Mouse (Mus musculus) kidney, postnatal 0 days (tissue): ENCODE measurements around the gene Mitf. TPM values are rescaled to one million over a fixed set of nuclear protein-coding genes. Genes with fewer than 3 reads are reported as not detected.

Source experiments
- ATAC-seq: fragments of 200-750 bp; cut with Nextera tagmentation; replicated peaks from 2 replicates; pipeline ENCODE4 v1.8.0; 2017; ENCODE audit warnings: low read depth, moderate number of reproducible peaks, moderate TSS enrichment, moderate library complexity; ENCODE audit not compliant: low FRiP score
- DNase-seq: peaks from one replicate; pipeline ENCODE4 v3.0.0-alpha.2; 2016; ENCODE audit warnings: low spot score
- H3K27ac ChIP-seq: fragments of 300-500 bp; sonication (generic); 2 replicates; pipeline ENCODE4 v1.5.1; 2014; ENCODE audit warnings: mild to moderate bottlenecking
- H3K27me3 ChIP-seq: fragments of 300-500 bp; sonication (generic); 2 replicates; pipeline ENCODE4 v1.6.1; 2014; ENCODE audit warnings: low read length, mixed read lengths; ENCODE audit not compliant: insufficient read depth
- H3K36me3 ChIP-seq: fragments of 300-500 bp; sonication (generic); 2 replicates; pipeline ENCODE4 v1.6.1; 2014; ENCODE audit warnings: low read length, mixed read lengths; ENCODE audit not compliant: insufficient read depth
- H3K4me1 ChIP-seq: fragments of 300-500 bp; sonication (generic); replicated peaks from 2 replicates; pipeline ENCODE4 v1.6.1; 2014; ENCODE audit warnings: antibody characterized with exemption, low read length, mixed read lengths; ENCODE audit not compliant: insufficient read depth
- H3K4me2 ChIP-seq: fragments of 300-500 bp; sonication (generic); 2 replicates; pipeline ENCODE4 v1.6.1; 2014; ENCODE audit warnings: mild to moderate bottlenecking, low read length, moderate library complexity, mixed read lengths
- H3K4me3 ChIP-seq: fragments of 300-500 bp; sonication (generic); replicated peaks from 2 replicates; pipeline ENCODE4 v1.5.1; 2014; ENCODE audit warnings: low read depth, low read length
- H3K9ac ChIP-seq: fragments of 300-500 bp; sonication (generic); 2 replicates; pipeline ENCODE4 v1.6.1; 2014; ENCODE audit warnings: low read depth, low read length
- H3K9me3 ChIP-seq: fragments of 300-500 bp; sonication (generic); replicated peaks from 2 replicates; pipeline ENCODE4 v1.6.1; 2016; ENCODE audit warnings: low read length, inconsistent platforms, mixed read lengths
- CTCF ChIP-seq: IDR thresholded peaks from 2 replicates; pipeline ENCODE4 v1.5.1; 2016; ENCODE audit warnings: antibody characterized with exemption, low read depth, mild to moderate bottlenecking, moderate library complexity
- WGBS: fragments of 180-500 bp; shearing (Covaris S2); extraction: QIAGEN DNeasy Blood & Tissue Kit; methylation state at CpG from one replicate; pipeline ENCODE4 v1.1.7; 2014; 5-methylcytosine and 5-hydroxymethylcytosine counted together
- polyA plus RNA-seq: library from polyadenylated mRNA; unstranded; fragments of >200 nt; fragmentation: Nextera tagmentation; extraction: Ambion mirVana; gene quantifications from 2 replicates; pipeline ENCODE4 v1.2.1, GENCODE M21; 2015

The Mitf gene
- polyA plus RNA-seq, 1 experiment from 2014 or later: 6.8 TPM

- Histone ChIP-seq H3K4me1 (peaks cover 4% of the 10 kb centered on the region; the same call in 1 of the 2 replicates), H3K27ac (no peak overlapping the region), H3K27me3 (no peaks in the 10 kb centered on the region), H3K4me3 (no peak overlapping the region), H3K36me3 (no peaks in the 10 kb centered on the region), H3K9ac (no peak overlapping the region), H3K9me3 (no peaks in the 10 kb centered on the region), H3K4me2 (no peak overlapping the region)
- no peak for TF ChIP-seq CTCF
- DNase-seq: no peak
- WGBS: 75% methylated on average over 5 of the region's 5 CpGs
- no peak for ATAC-seq
Measured at GRCm38 (mm10) chr6:97880363-97880762, 73.5 kb downstream of the Mitf start.

- peaks cover 4% of the 10 kb centered on the region; the same call in 1 of the 2 replicates for H3K4me1 ChIP-seq
- H3K9ac ChIP-seq: no peak overlapping the region
- 26% methylated on average over 3 of the region's 3 CpGs for WGBS
- H3K36me3 ChIP-seq: no peaks in the 10 kb centered on the region
- ATAC-seq: no peak
- H3K4me2 ChIP-seq: no peak overlapping the region
- peak; percentile 18 for DNase-seq
- no peak overlapping the region for H3K27ac ChIP-seq
- no peak for TF ChIP-seq CTCF
- H3K4me3 ChIP-seq: no peak overlapping the region
- no peaks in the 10 kb centered on the region for H3K27me3 ChIP-seq
- H3K9me3 ChIP-seq: no peaks in the 10 kb centered on the region
Measured at GRCm38 (mm10) chr6:97881935-97882334, 75.1 kb downstream of the Mitf start.

- no peak for ATAC-seq
- no peak for TF ChIP-seq CTCF
Measured at GRCm38 (mm10) chr6:97882931-97883330, 76.1 kb downstream of the Mitf start.

GRCm38 (mm10) chr6:97883496-97883895 is 76.6 kb downstream of the Mitf start:
- H3K9me3 ChIP-seq: no peaks in the 10 kb centered on the region
- H3K27me3 ChIP-seq: no peaks in the 10 kb centered on the region
- no peak overlapping the region for H3K4me3 ChIP-seq
- no peak for TF ChIP-seq CTCF
- no peak overlapping the region for H3K9ac ChIP-seq
- H3K36me3 ChIP-seq: no peaks in the 10 kb centered on the region
- H3K27ac ChIP-seq: 0 out of 2 replicates have a peak overlapping the region, but pooled peaks have one; percentile 32
- ATAC-seq (no peak), DNase-seq (peak; percentile 18)
- H3K4me1 ChIP-seq: peaks cover 4% of the 10 kb centered on the region; the same call in 1 of the 2 replicates
- 42% methylated on average over 2 of the region's 2 CpGs for WGBS
- no peak overlapping the region for H3K4me2 ChIP-seq

More at GRCm38 (mm10) chr6:97882931-97883330, 76.1 kb downstream of the Mitf start:
- Histone ChIP-seq H3K9ac (no peak overlapping the region), H3K4me3 (no peak overlapping the region), H3K4me1 (peaks cover 4% of the 10 kb centered on the region; the same call in 1 of the 2 replicates), H3K9me3 (no peaks in the 10 kb centered on the region), H3K4me2 (no peak overlapping the region), H3K27me3 (no peaks in the 10 kb centered on the region), H3K27ac (no peak overlapping the region), H3K36me3 (no peaks in the 10 kb centered on the region)
- WGBS: 86% methylated on average over 8 of the region's 8 CpGs
- no peak for DNase-seq

GRCm38 (mm10) chr6:97884971-97885370 is 78.1 kb downstream of the Mitf start:
- Histone ChIP-seq H3K9me3 (no peaks in the 10 kb centered on the region), H3K9ac (no peak overlapping the region), H3K4me1 (peaks cover 4% of the 10 kb centered on the region; the same call in 1 of the 2 replicates), H3K36me3 (no peaks in the 10 kb centered on the region), H3K27me3 (no peaks in the 10 kb centered on the region), H3K4me3 (no peak overlapping the region), H3K4me2 (no peak overlapping the region), H3K27ac (no peak overlapping the region)
- TF ChIP-seq CTCF: no peak
- DNase-seq (no peak), ATAC-seq (no peak)
- 82% methylated on average over 4 of the region's 4 CpGs for WGBS

- TF ChIP-seq CTCF: no peak
- Histone ChIP-seq H3K4me3 (no peak overlapping the region), H3K9ac (no peak overlapping the region), H3K27ac (no peak overlapping the region), H3K36me3 (no peaks in the 10 kb centered on the region), H3K4me1 (peaks cover 4% of the 10 kb centered on the region; the same call in 1 of the 2 replicates), H3K27me3 (no peaks in the 10 kb centered on the region), H3K4me2 (no peak overlapping the region), H3K9me3 (no peaks in the 10 kb centered on the region)
- WGBS: 83% methylated on average over 3 of the region's 3 CpGs
- ATAC-seq: no peak
- DNase-seq: no peak
Measured at GRCm38 (mm10) chr6:97885606-97886005, 78.8 kb downstream of the Mitf start.

GRCm38 (mm10) chr6:97887893-97888292 is 81.0 kb downstream of the Mitf start:
- TF ChIP-seq CTCF: no peak
- Histone ChIP-seq H3K27ac (peak overlapping the region; percentile 62; the same call in 1 of the 2 replicates), H3K4me1 (peaks cover 4% of the 10 kb centered on the region; the same call in 1 of the 2 replicates), H3K9me3 (no peaks in the 10 kb centered on the region), H3K36me3 (no peaks in the 10 kb centered on the region), H3K4me2 (no peak overlapping the region), H3K4me3 (no peak overlapping the region), H3K27me3 (no peaks in the 10 kb centered on the region), H3K9ac (no peak overlapping the region)
- 77% methylated on average over 4 of the region's 4 CpGs for WGBS
- DNase-seq (no peak), ATAC-seq (no peak)
